In genomic region chr3:26970529-26970928, GRCm38 (mm10) we compare ENCODE assay signal across 19 mouse cellular contexts.
DNase-seq lines count a peak whose midpoint lies in the region; ATAC-seq and TF ChIP-seq lines count a peak whose summit lies in the region.
"Had no signal": no experiment of that assay in that cellular context is flagged by ENCODE, and none has a peak within 500 bp of the region (broad histone marks: within the 10 kb centered on the region; RNA-seq: fewer than 3 reads in every experiment).

No protein-coding gene starts in this region.

- no peaks in the 10 kb centered on the region for H3K27me3 ChIP-seq in kidney, embryonic 15.5 days
- H3K27me3 ChIP-seq in CH12.LX (replicated peaks) (no peaks in the 10 kb centered on the region), MEL (ENCODE audit: control insufficient read depth in 1 of 2, insufficient read depth in 2 of 2, low read length in 2 of 2) (no peaks in the 10 kb centered on the region)
- no peaks in the 10 kb centered on the region for H3K27me3 ChIP-seq in forebrain, embryonic 11.5 days (ENCODE audit: control insufficient read depth, insufficient read depth, low read length)
- H3K27me3 ChIP-seq: embryonic facial prominence, embryonic 12.5 days; forebrain, embryonic 12.5 days; hindbrain, embryonic 13.5 days had no signal

- dilution Hi-C loops in CH12.LX (cut with MboI; ENCODE audit: extremely low pct_ligation_motif_present, extremely low pct_unique_long_range_greater_than_20kb, low sequenced_read_pairs): no loop called here

- TF ChIP-seq EP300 in CH12.LX (IDR thresholded peaks at IDR 0.05; ENCODE audit: low read length): no peak
- TF ChIP-seq EP300 in MEL (IDR thresholded peaks at IDR 0.05; ENCODE audit: low read depth in 1 of 2, low read length in 2 of 2): no peak

- ATAC-seq in kidney, embryonic 15.5 days (replicated peaks; ENCODE audit: low FRiP score): no peak
- ATAC-seq in forebrain, embryonic 11.5 days (replicated peaks; ENCODE audit: low FRiP score): no peak
- ATAC-seq: forebrain, embryonic 16.5 days; hindbrain, postnatal 0 days had no signal

- intact Hi-C loops in left cerebral cortex, adult 2 months (cut with DNase I): no loop called here

- TF ChIP-seq RAD21 in CH12.LX (IDR thresholded peaks at IDR 0.05; ENCODE audit: low read depth, low read length): peak; percentile 45
- TF ChIP-seq RAD21 in MEL (IDR thresholded peaks at IDR 0.05; ENCODE audit: low read depth, low read length): no peak; the same call in 1 of the 2 replicates

- in situ Hi-C loops in CH12.LX (cut with MboI; ENCODE audit: low pct_ligation_motif_present, low pct_unique_long_range_greater_than_20kb, low sequenced_read_pairs): no loop called here

- H3K27ac ChIP-seq in kidney, embryonic 15.5 days: peak overlapping the region; percentile 19; the same call in 1 of the 2 replicates
- H3K27ac ChIP-seq in CH12.LX (ENCODE audit: insufficient read depth, low read depth) (no peak overlapping the region), MEL (ENCODE audit: control insufficient read depth, low read depth, low read length) (no peak overlapping the region)
- H3K27ac ChIP-seq in left cerebral cortex, adult 2 months: no peak overlapping the region
- no peak overlapping the region for H3K27ac ChIP-seq in forebrain, embryonic 11.5 days (ENCODE audit: low read depth, low read length)
- H3K27ac ChIP-seq: embryonic facial prominence, embryonic 12.5 days; forebrain, embryonic 12.5 days; hindbrain, embryonic 13.5 days; hindbrain, postnatal 0 days had no signal

- H3K4me1 ChIP-seq in kidney, embryonic 15.5 days: no peaks in the 10 kb centered on the region
- H3K4me1 ChIP-seq in CH12.LX (ENCODE audit: control insufficient read depth in 1 of 2, insufficient read depth in 2 of 2) (no peaks in the 10 kb centered on the region), MEL (ENCODE audit: control insufficient read depth in 1 of 2, insufficient read depth in 2 of 2, low read length in 2 of 2) (no peaks in the 10 kb centered on the region)
- no peaks in the 10 kb centered on the region for H3K4me1 ChIP-seq in forebrain, embryonic 11.5 days (replicated peaks; ENCODE audit: control insufficient read depth, insufficient read depth, low read length)
- H3K4me1 ChIP-seq: embryonic facial prominence, embryonic 12.5 days; forebrain, embryonic 12.5 days; hindbrain, embryonic 13.5 days had no signal

- H3K36me3 ChIP-seq in kidney, embryonic 15.5 days: no peaks in the 10 kb centered on the region
- H3K36me3 ChIP-seq in CH12.LX (replicated peaks in 1 of 2; ENCODE audit: control insufficient read depth in 1 of 2, insufficient read depth in 1 of 2, low read length in 1 of 2): no peaks in the 10 kb centered on the region
- H3K36me3 ChIP-seq in MEL (ENCODE audit: control insufficient read depth in 1 of 2, insufficient read depth in 2 of 2, low read length in 2 of 2): no peaks in the 10 kb centered on the region
- no peaks in the 10 kb centered on the region for H3K36me3 ChIP-seq in forebrain, embryonic 11.5 days (ENCODE audit: control insufficient read depth, insufficient read depth, low read length)
- H3K36me3 ChIP-seq: embryonic facial prominence, embryonic 12.5 days; forebrain, embryonic 12.5 days; hindbrain, embryonic 13.5 days had no signal

- no peak overlapping the region for H3K4me2 ChIP-seq in kidney, embryonic 15.5 days
- no peak overlapping the region for H3K4me2 ChIP-seq in CH12.LX (ENCODE audit: insufficient read depth, low read depth, poor library complexity, severe bottlenecking)
- H3K4me2 ChIP-seq in forebrain, embryonic 11.5 days (ENCODE audit: low read depth, low read length, severe bottlenecking): no peak overlapping the region
- H3K4me2 ChIP-seq: embryonic facial prominence, embryonic 12.5 days; forebrain, embryonic 12.5 days; hindbrain, embryonic 13.5 days had no signal

- no peaks in the 10 kb centered on the region for H3K9me3 ChIP-seq in kidney, embryonic 15.5 days (replicated peaks)
- H3K9me3 ChIP-seq in CH12.LX (replicated peaks; ENCODE audit: low read length) (no peaks in the 10 kb centered on the region), MEL (replicated peaks; ENCODE audit: insufficient read depth, low read length) (no peaks in the 10 kb centered on the region)
- H3K9me3 ChIP-seq in forebrain, embryonic 11.5 days (ENCODE audit: control insufficient read depth, low read length): no peaks in the 10 kb centered on the region
- H3K9me3 ChIP-seq: embryonic facial prominence, embryonic 12.5 days; forebrain, embryonic 12.5 days; hindbrain, embryonic 13.5 days had no signal

- TF ChIP-seq POLR2A in CH12.LX (IDR thresholded peaks at IDR 0.05; ENCODE audit: low read depth, low read length) (no peak), MEL (IDR thresholded peaks at IDR 0.05; ENCODE audit: control insufficient read depth in 1 of 2, insufficient read depth in 1 of 2, low read depth in 1 of 2, low read length in 2 of 2, poor library complexity in 1 of 2) (no peak)

- no peak for DNase-seq in kidney, postnatal 25 days
- DNase-seq in CH12.LX (ENCODE audit: extremely low read depth): peak; percentile 12
- DNase-seq in MEL (ENCODE audit: low read depth, low spot score): peak; percentile 10
- DNase-seq in ZHBTc4 (ENCODE audit: low read depth, low spot score): peak; percentile 58
- DNase-seq in left cerebral cortex, adult 2 months (ENCODE audit: extremely low spot score in 1 of 2, low spot score in 2 of 2): no peak
- DNase-seq in forebrain, embryonic 11.5 days (ENCODE audit: low spot score): no peak
- no peak for DNase-seq in kidney, postnatal 14 days
- DNase-seq: adrenal gland, adult 2 months; adrenal gland, postnatal 25 days; cerebellum, adult 2 months; cerebellum, postnatal 25 days; gastrocnemius, postnatal 14 days; heart, postnatal 10 days had no signal

- no peaks in the 10 kb centered on the region for H3K79me2 ChIP-seq in CH12.LX (replicated peaks; ENCODE audit: control insufficient read depth, extremely low read depth, insufficient read depth, poor library complexity, severe bottlenecking)
- no peaks in the 10 kb centered on the region for H3K79me2 ChIP-seq in MEL (ENCODE audit: control insufficient read depth, insufficient read depth, low read length, poor library complexity)

- no peak overlapping the region for H3K4me3 ChIP-seq in kidney, embryonic 15.5 days (replicated peaks)
- H3K4me3 ChIP-seq in CH12.LX (replicated peaks in 1 of 3; ENCODE audit: low read depth in 2 of 3, low read length in 2 of 3, poor library complexity in 1 of 3): no peak overlapping the region
- no peak overlapping the region for H3K4me3 ChIP-seq in MEL (ENCODE audit: control insufficient read depth in 1 of 2, insufficient read depth in 1 of 2, low read depth in 2 of 2, low read length in 2 of 2)
- H3K4me3 ChIP-seq in left cerebral cortex, adult 2 months: no peak overlapping the region
- no peak overlapping the region for H3K4me3 ChIP-seq in forebrain, embryonic 11.5 days (ENCODE audit: low read depth, low read length)
- H3K4me3 ChIP-seq: embryonic facial prominence, embryonic 12.5 days; forebrain, embryonic 12.5 days; hindbrain, embryonic 13.5 days had no signal

- peak in 1 of 2 experiments; percentile 42; a peak in 2 of 4 replicates for TF ChIP-seq CTCF in CH12.LX (conservative IDR thresholded peaks at IDR 0.05 in 1 of 2, IDR thresholded peaks at IDR 0.05 in 1 of 2; ENCODE audit: low read depth in 2 of 2, low read length in 2 of 2)
- peak in 1 of 3 experiments; percentile 7; a peak in 1 of 6 replicates for TF ChIP-seq CTCF in MEL (IDR thresholded peaks at IDR 0.05 in 2 of 3, conservative IDR thresholded peaks at IDR 0.05 in 1 of 3; ENCODE audit: control insufficient read depth in 1 of 3, insufficient read depth in 1 of 3, low read depth in 2 of 3, low read length in 3 of 3, poor library complexity in 1 of 3, severe bottlenecking in 1 of 3)
- no peak for TF ChIP-seq CTCF in left cerebral cortex, adult 2 months (IDR thresholded peaks at IDR 0.05)

- no peak overlapping the region for H3K9ac ChIP-seq in kidney, embryonic 15.5 days
- H3K9ac ChIP-seq in CH12.LX (ENCODE audit: insufficient read depth, low read depth): no peak overlapping the region
- H3K9ac ChIP-seq in MEL (ENCODE audit: control insufficient read depth, low read depth, low read length, poor library complexity, severe bottlenecking): no peak overlapping the region
- no peak overlapping the region for H3K9ac ChIP-seq in forebrain, embryonic 11.5 days (ENCODE audit: low read length)
- H3K9ac ChIP-seq: embryonic facial prominence, embryonic 12.5 days; forebrain, embryonic 12.5 days; hindbrain, embryonic 13.5 days had no signal

- WGBS in kidney, embryonic 15.5 days: 85% methylated on average over 3 of the region's 3 CpGs
- WGBS in forebrain, embryonic 11.5 days: 91% methylated on average over 3 of the region's 3 CpGs

TF ChIP-seq in CH12.LX, 34 proteins besides CTCF, POLR2A, EP300 and RAD21:
- peak; percentile 82 for TF ChIP-seq BHLHE40 (IDR thresholded peaks at IDR 0.05; ENCODE audit: low read depth, low read length)
- no peak for TF ChIP-seq NELFE (IDR thresholded peaks at IDR 0.05; ENCODE audit: low read depth, low read length)
- TF ChIP-seq KAT2A (IDR thresholded peaks at IDR 0.05; ENCODE audit: insufficient replicate concordance, low read length): no peak
- peak; percentile 17; the same call in 1 of the 2 replicates for TF ChIP-seq SMC3 (IDR thresholded peaks at IDR 0.05; ENCODE audit: low read depth, low read length)
TF ChIP-seq in CH12.LX: peak in this region for 2.

TF ChIP-seq in MEL, 35 proteins besides CTCF, POLR2A, EP300 and RAD21 (continues in another document):
- no peak for TF ChIP-seq NELFE (IDR thresholded peaks at IDR 0.05; ENCODE audit: low read depth, low read length)
- TF ChIP-seq SMC3 (IDR thresholded peaks at IDR 0.05; ENCODE audit: low read depth, low read length): no peak
- no peak for TF ChIP-seq MAX (IDR thresholded peaks at IDR 0.05; ENCODE audit: low read length)
- no peak for TF ChIP-seq ZMIZ1 (IDR thresholded peaks at IDR 0.05; ENCODE audit: low read depth, low read length)
- TF ChIP-seq JUND (IDR thresholded peaks at IDR 0.05; ENCODE audit: low read depth, low read length): no peak
- peak; percentile 78 for TF ChIP-seq TCF12 (IDR thresholded peaks at IDR 0.05; ENCODE audit: low read depth, low read length)
- no peak for TF ChIP-seq MEF2A (IDR thresholded peaks at IDR 0.05; ENCODE audit: extremely low read depth, insufficient replicate concordance, low read depth, low read length, poor library complexity, severe bottlenecking)
- no peak for TF ChIP-seq ELF1 (IDR thresholded peaks at IDR 0.05; ENCODE audit: low read depth, low read length)
- TF ChIP-seq MXI1 (IDR thresholded peaks at IDR 0.05; ENCODE audit: low read depth, low read length): no peak
- TF ChIP-seq POLR2AphosphoS5 (IDR thresholded peaks at IDR 0.05; ENCODE audit: borderline replicate concordance, low read depth, low read length): no peak
- TF ChIP-seq ZKSCAN1 (IDR thresholded peaks at IDR 0.05; ENCODE audit: low read depth, low read length): no peak
- TF ChIP-seq ZC3H11A (IDR thresholded peaks at IDR 0.05; ENCODE audit: low read depth, low read length): no peak
- no peak for TF ChIP-seq CHD1 (IDR thresholded peaks at IDR 0.05; ENCODE audit: low read depth, low read length)
- no peak for TF ChIP-seq UBTF (IDR thresholded peaks at IDR 0.05; ENCODE audit: borderline replicate concordance, insufficient read depth, low read depth, low read length)
- peak; percentile 55; the same call in 1 of the 2 replicates for TF ChIP-seq USF1 (IDR thresholded peaks at IDR 0.05; ENCODE audit: low read depth, low read length)

Comparison
In these comparisons a context has a peak if more than half of its experiments do, and no peak if none do; other contexts are left out.
1. DNase-seq: peak in CH12.LX (single experiment), MEL (single experiment) and ZHBTc4 (single experiment); none in kidney, postnatal 25 days (0 of 2), left cerebral cortex, adult 2 months (0 of 2), forebrain, embryonic 11.5 days (single experiment) and kidney, postnatal 14 days (single experiment).